Mouse (Mus musculus) heart, embryonic 15.5 days (tissue): ENCODE measurements at regions not wholly inside any gene's neighbourhood (a gene's known extent, or its start where the extent isn't known, plus 50 kb on each side); places are given as distances from the start of the nearest gene placed in this dataset.

Source experiments
- ATAC-seq: fragments of 200-750 bp; cut with Nextera tagmentation; replicated peaks from 2 replicates; pipeline ENCODE4 v1.8.0; 2017; ENCODE audit warnings: low read depth, moderate TSS enrichment; ENCODE audit not compliant: insufficient number of reproducible peaks, insufficient read depth, low FRiP score
- H3K27ac ChIP-seq: fragments of 300-500 bp; sonication (generic); 2 replicates; pipeline ENCODE4 v1.5.1; 2015; ENCODE audit warnings: mild to moderate bottlenecking, inconsistent platforms
- H3K27me3 ChIP-seq: fragments of 300-500 bp; sonication (generic); 2 replicates; pipeline ENCODE4 v1.6.1; 2015; ENCODE audit warnings: inconsistent platforms
- H3K36me3 ChIP-seq: fragments of 300-500 bp; sonication (generic); 2 replicates; pipeline ENCODE4 v1.6.1; 2015; ENCODE audit warnings: mild to moderate bottlenecking, inconsistent platforms
- H3K4me1 ChIP-seq: fragments of 300-500 bp; sonication (generic); replicated peaks from 2 replicates; pipeline ENCODE4 v1.6.1; 2015; ENCODE audit warnings: inconsistent platforms
- H3K4me2 ChIP-seq: fragments of 300-500 bp; sonication (generic); 2 replicates; pipeline ENCODE4 v1.6.1; 2015; ENCODE audit warnings: inconsistent platforms, mild to moderate bottlenecking, moderate library complexity
- H3K4me3 ChIP-seq: fragments of 300-500 bp; sonication (generic); 2 replicates; pipeline ENCODE4 v1.5.1; 2015; ENCODE audit warnings: mild to moderate bottlenecking, inconsistent platforms
- H3K9ac ChIP-seq: fragments of 300-500 bp; sonication (generic); 2 replicates; pipeline ENCODE4 v1.6.1; 2015; ENCODE audit warnings: mild to moderate bottlenecking, inconsistent platforms
- H3K9me3 ChIP-seq: fragments of 300-500 bp; sonication (generic); replicated peaks from 2 replicates; pipeline ENCODE4 v1.6.1; 2016; ENCODE audit warnings: inconsistent platforms
- WGBS: fragments of 180-500 bp; shearing (Covaris S2); methylation state at CpG from one replicate; pipeline ENCODE4 v1.1.7; 2015; ENCODE audit warnings: mixed read lengths; 5-methylcytosine and 5-hydroxymethylcytosine counted together

DNA sequence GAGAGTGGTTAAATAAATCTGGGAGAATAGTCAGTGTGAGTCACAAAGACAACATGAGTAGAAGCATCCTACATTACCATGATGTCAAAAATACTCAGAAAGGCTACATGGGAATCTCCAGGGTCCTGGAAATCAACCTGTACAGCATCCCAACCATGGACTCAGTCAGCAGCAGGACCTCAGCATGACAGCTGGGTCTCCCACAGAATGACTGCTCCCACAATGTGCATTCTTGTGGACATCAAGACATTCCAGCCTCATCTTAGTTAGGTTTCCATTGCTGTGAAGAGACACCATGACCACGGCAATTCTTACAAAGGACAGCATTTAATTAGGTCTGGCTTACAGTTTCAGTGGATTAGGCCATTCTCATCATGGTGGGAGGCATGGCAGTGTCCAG lies 93.8 kb upstream of the Mapk10 start:
- Histone ChIP-seq H3K9ac (no peak overlapping the region), H3K27me3 (no peaks in the 10 kb centered on the region), H3K4me3 (no peak overlapping the region), H3K27ac (no peak overlapping the region), H3K4me1 (no peaks in the 10 kb centered on the region), H3K4me2 (no peak overlapping the region), H3K9me3 (no peaks in the 10 kb centered on the region), H3K36me3 (no peaks in the 10 kb centered on the region)
- WGBS = 78% methylated on average over 1 of the region's 1 CpGs
- no peak for ATAC-seq

DNA sequence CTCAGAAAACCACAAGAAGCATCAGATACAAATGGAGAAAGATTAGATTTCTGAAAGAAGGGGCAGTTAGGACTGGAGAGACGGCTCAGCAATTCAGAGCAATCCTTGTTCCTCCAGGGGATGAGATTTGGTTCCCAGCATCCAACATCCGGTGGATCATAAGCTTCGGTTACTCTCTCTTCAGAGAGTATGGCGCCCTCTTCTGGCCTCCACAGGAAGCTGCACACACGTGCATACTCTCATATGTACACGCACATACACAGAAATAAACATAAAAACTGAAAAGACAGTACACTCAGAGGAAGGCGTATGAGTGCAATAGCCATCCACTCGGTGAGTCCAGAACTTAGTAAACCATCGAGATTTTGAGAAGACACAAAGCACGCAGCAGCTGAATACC lies 91.6 kb upstream of the Mapk10 start:
- no peak overlapping the region for H3K4me3 ChIP-seq
- H3K4me2 ChIP-seq = no peak overlapping the region
- H3K4me1 ChIP-seq = no peaks in the 10 kb centered on the region
- H3K9ac ChIP-seq = no peak overlapping the region
- H3K9me3 ChIP-seq = no peaks in the 10 kb centered on the region
- H3K36me3 ChIP-seq = no peaks in the 10 kb centered on the region
- no peak for ATAC-seq
- WGBS = 87% methylated on average over 10 of the region's 10 CpGs
- H3K27me3 ChIP-seq = no peaks in the 10 kb centered on the region
- H3K27ac ChIP-seq = no peak overlapping the region

DNA sequence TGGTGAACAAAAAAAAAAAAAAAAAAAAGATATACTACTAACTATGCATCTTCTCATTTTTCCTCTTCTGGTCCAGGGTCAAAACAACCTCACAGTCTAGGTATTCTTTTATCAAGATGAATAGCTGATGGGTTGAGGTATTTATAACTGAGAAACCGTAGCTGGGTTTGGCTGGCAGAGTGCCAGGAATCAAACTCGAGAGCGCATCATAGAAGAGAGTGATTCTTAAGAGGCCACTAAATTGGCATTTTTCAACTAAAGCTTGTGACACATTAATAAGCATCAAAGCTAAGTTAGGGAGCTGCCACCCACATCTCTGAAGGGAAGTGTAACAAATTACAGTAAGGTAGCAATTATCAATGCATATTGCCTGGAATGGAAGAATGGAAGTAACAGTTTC lies 90.2 kb upstream of the Mapk10 start:
- no peak overlapping the region for H3K27ac ChIP-seq
- H3K4me2 ChIP-seq = no peak overlapping the region
- H3K27me3 ChIP-seq = no peaks in the 10 kb centered on the region
- H3K4me1 ChIP-seq = no peaks in the 10 kb centered on the region
- no peaks in the 10 kb centered on the region for H3K9me3 ChIP-seq
- no peak overlapping the region for H3K4me3 ChIP-seq
- H3K36me3 ChIP-seq = no peaks in the 10 kb centered on the region
- ATAC-seq = no peak
- no peak overlapping the region for H3K9ac ChIP-seq
- WGBS = 36% methylated on average over 3 of the region's 3 CpGs

DNA sequence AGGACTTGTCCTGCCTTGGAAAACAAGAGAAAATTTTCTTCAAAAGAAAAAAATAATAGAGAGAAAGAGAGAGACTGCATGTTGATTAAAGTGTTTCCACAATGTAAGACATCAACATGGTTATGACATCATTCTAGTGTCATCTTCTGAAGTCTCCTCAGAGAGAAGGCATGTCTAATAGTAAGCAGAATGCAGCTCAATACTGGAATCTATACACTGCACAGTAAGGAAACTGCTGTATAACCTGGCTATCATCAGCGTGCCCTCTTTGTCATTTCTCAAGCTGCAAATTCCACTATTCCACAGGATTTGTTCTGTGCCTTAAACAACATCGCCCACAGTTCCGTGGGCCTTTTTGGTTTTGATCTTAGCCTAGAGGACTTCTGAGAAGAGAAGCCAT lies 82.8 kb upstream of the Mapk10 start:
- no peaks in the 10 kb centered on the region for H3K27me3 ChIP-seq
- ATAC-seq = no peak
- H3K4me2 ChIP-seq = no peak overlapping the region
- no peak overlapping the region for H3K27ac ChIP-seq
- H3K9me3 ChIP-seq = no peaks in the 10 kb centered on the region
- H3K4me1 ChIP-seq = no peaks in the 10 kb centered on the region
- H3K9ac ChIP-seq = no peak overlapping the region
- H3K4me3 ChIP-seq = no peak overlapping the region
- WGBS = 75% methylated on average over 3 of the region's 3 CpGs
- H3K36me3 ChIP-seq = no peaks in the 10 kb centered on the region

DNA sequence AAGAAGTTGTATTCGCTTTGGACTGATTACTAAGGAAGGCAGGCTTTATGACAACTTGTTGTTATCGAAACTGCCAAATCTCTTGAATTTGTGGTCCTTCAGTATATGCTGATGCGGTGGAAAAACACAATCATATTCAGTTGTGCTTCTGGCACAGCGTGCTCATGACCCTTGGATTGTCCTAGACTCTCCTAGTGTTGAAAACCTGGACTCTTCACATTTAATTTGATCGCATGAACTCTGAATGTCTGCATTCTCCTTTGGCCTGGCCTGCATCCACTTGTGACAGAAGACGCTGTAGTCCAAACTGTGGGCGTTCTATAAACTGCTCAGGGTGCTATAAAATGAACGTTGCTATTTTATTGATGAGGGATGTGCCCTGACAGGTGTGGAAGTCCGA lies 80.6 kb upstream of the Mapk10 start:
- Histone ChIP-seq H3K9me3 (no peaks in the 10 kb centered on the region), H3K4me2 (no peak overlapping the region), H3K27me3 (no peaks in the 10 kb centered on the region), H3K9ac (no peak overlapping the region), H3K36me3 (no peaks in the 10 kb centered on the region), H3K27ac (no peak overlapping the region), H3K4me3 (no peak overlapping the region), H3K4me1 (no peaks in the 10 kb centered on the region)
- WGBS = 81% methylated on average over 9 of the region's 9 CpGs
- ATAC-seq = no peak

DNA sequence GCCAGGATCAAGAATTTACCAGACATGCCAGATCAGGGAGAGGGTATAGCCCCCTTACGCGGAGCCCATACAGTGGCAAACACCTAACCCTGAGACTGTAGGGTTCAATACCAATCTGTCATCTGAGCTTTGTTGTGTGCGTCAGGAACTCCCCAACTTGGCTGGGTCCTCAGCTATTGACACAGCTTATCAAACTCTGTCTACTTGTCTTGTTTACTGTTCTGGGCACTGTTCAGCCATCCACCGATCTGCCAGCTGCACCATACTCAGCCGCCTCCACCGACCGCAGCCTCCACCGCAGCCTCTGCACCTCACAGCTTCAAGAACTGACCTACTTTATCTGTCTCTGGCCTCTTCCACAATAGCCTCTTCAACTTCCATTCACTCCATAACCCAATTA lies 80.1 kb upstream of the Mapk10 start:
- no peaks in the 10 kb centered on the region for H3K9me3 ChIP-seq
- ATAC-seq = no peak
- H3K36me3 ChIP-seq = no peaks in the 10 kb centered on the region
- H3K27me3 ChIP-seq = no peaks in the 10 kb centered on the region
- 86% methylated on average over 8 of the region's 8 CpGs for WGBS
- H3K27ac ChIP-seq = no peak overlapping the region
- no peak overlapping the region for H3K9ac ChIP-seq
- no peak overlapping the region for H3K4me2 ChIP-seq
- H3K4me1 ChIP-seq = no peaks in the 10 kb centered on the region
- H3K4me3 ChIP-seq = no peak overlapping the region

DNA sequence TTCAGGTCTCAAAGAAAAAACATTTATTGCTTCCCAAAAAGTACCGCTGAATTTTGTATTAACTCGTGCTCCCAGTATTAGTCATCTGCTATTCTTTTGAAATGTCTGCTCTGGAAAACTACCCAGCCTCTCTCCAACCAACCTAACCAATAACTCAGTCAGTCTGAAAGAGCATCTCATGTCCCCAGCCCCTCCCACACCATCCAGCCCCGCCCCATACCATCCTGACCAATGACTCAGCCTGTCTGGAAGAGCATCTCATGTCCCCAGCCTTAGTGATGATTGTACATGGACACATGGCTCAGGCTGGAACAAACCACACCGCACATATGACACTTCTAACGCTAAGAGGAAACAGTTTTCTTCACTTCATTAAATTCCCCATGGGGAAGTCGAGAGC lies 58.1 kb upstream of the Mapk10 start:
- H3K4me2 ChIP-seq = no peak overlapping the region
- no peak for ATAC-seq
- no peaks in the 10 kb centered on the region for H3K36me3 ChIP-seq
- WGBS = 75% methylated on average over 6 of the region's 6 CpGs
- H3K9ac ChIP-seq = no peak overlapping the region
- no peaks in the 10 kb centered on the region for H3K27me3 ChIP-seq
- no peak overlapping the region for H3K4me3 ChIP-seq
- no peaks in the 10 kb centered on the region for H3K9me3 ChIP-seq
- H3K4me1 ChIP-seq = no peaks in the 10 kb centered on the region
- no peak overlapping the region for H3K27ac ChIP-seq

DNA sequence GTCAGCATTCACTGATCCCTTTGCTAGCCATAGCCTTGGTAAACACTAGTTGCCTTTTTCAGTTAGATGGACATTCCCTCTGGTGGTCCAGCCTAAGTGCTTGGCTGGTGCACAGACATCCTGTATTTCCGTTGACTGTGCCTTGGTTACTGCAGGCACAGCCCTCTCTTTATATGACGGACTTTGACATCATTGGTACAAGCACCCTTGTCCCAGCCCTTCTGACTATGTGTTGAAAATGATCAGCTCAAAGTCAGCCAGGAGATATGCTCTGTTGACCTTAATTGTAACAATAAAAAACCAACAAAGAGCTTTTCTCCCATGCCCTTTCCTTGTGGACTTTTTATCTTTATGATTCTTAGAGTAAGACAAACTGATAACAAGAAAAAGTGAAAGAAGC lies 53.8 kb upstream of the Mapk10 start:
- ATAC-seq = no peak
- 71% methylated on average over 2 of the region's 2 CpGs for WGBS
- H3K9ac ChIP-seq = no peak overlapping the region

DNA sequence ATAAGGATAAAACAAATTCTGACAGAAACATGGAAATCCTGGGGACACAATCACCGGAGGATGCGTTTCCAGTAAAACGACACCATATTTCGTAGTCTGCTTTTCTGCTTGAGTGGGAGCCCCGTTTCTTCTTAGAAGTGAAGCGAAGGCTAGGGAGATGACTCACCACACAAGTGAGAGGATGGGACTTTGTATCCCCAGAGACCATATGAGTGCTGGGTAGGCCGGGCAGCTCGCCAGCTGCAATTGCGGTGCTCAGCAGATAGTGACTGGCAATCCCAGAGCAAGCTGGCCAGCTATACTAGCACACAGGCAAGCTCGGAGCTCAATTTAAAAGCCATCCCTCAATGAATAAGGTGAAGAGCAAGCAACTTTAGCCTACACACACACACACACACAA lies 50.3 kb upstream of the Mapk10 start:
- Histone ChIP-seq H3K27me3 (no peaks in the 10 kb centered on the region), H3K9me3 (no peaks in the 10 kb centered on the region), H3K4me1 (no peaks in the 10 kb centered on the region), H3K4me2 (no peak overlapping the region), H3K9ac (no peak overlapping the region), H3K4me3 (no peak overlapping the region), H3K27ac (no peak overlapping the region), H3K36me3 (no peaks in the 10 kb centered on the region)
- 75% methylated on average over 10 of the region's 10 CpGs for WGBS
- ATAC-seq = no peak

More for the DNA sequence above, 53.8 kb upstream of the Mapk10 start:
- Histone ChIP-seq H3K36me3 (no peaks in the 10 kb centered on the region), H3K27me3 (no peaks in the 10 kb centered on the region), H3K9me3 (no peaks in the 10 kb centered on the region), H3K27ac (no peak overlapping the region), H3K4me1 (no peaks in the 10 kb centered on the region), H3K4me3 (no peak overlapping the region), H3K4me2 (no peak overlapping the region)
